Mouse (Mus musculus) lung, embryonic 14.5 days (tissue): ENCODE data around the gene Cpsf2. TPM values are rescaled to one million over a fixed set of nuclear protein-coding genes. Genes with fewer than 3 reads are reported as not detected.

ENCODE experiments used
- ATAC-seq: fragments of 200-750 bp; cut with Nextera tagmentation; 2 replicates; pipeline ENCODE4 v1.8.0; 2017; ENCODE audit warnings: mild to moderate bottlenecking, moderate TSS enrichment, moderate library complexity; ENCODE audit not compliant: insufficient read depth
- DNase-seq: peaks from one replicate; pipeline ENCODE4 v3.0.0-alpha.2; 2015
- H3K27ac ChIP-seq: fragments of 300-500 bp; sonication (generic); 2 replicates; pipeline ENCODE4 v1.5.1; 2014; ENCODE audit warnings: low read depth, mild to moderate bottlenecking, moderate library complexity
- H3K27me3 ChIP-seq: fragments of 300-500 bp; sonication (generic); 2 replicates; pipeline ENCODE4 v1.6.1; 2014; ENCODE audit warnings: low read length, control low read depth; ENCODE audit not compliant: insufficient read depth
- H3K36me3 ChIP-seq: fragments of 300-500 bp; sonication (generic); 2 replicates; pipeline ENCODE4 v1.6.1; 2014; ENCODE audit warnings: control low read depth; ENCODE audit not compliant: insufficient read depth
- H3K4me1 ChIP-seq: fragments of 300-500 bp; sonication (generic); 2 replicates; pipeline ENCODE4 v1.6.1; 2014; ENCODE audit warnings: antibody characterized with exemption, control low read depth; ENCODE audit not compliant: insufficient read depth
- H3K4me2 ChIP-seq: fragments of 300-500 bp; sonication (generic); 2 replicates; pipeline ENCODE4 v1.6.1; 2014; ENCODE audit warnings: mild to moderate bottlenecking
- H3K4me3 ChIP-seq: fragments of 300-500 bp; sonication (generic); 2 replicates; pipeline ENCODE4 v1.5.1; 2014; ENCODE audit warnings: low read depth, low read length
- H3K9ac ChIP-seq: fragments of 300-500 bp; sonication (generic); 2 replicates; pipeline ENCODE4 v1.6.1; 2014
- H3K9me3 ChIP-seq: fragments of 300-500 bp; sonication (generic); 2 replicates; pipeline ENCODE4 v1.6.1; 2016; ENCODE audit warnings: low read depth, low read length, control low read depth
- CTCF ChIP-seq: IDR thresholded peaks from 2 replicates; pipeline ENCODE4 v1.5.1; 2016; ENCODE audit warnings: antibody characterized with exemption, low read depth
- WGBS: fragments of 180-500 bp; shearing (Covaris S2); extraction: QIAGEN DNeasy Blood & Tissue Kit; methylation state at CpG from one replicate; pipeline ENCODE4 v1.1.7; 2014; 5-methylcytosine and 5-hydroxymethylcytosine counted together
- polyA plus RNA-seq: library from polyadenylated mRNA; unstranded; fragments of >200 nt; fragmentation: Nextera tagmentation; extraction: Ambion mirVana; gene quantifications from 2 replicates; pipeline ENCODE4 v1.2.1, GENCODE M21; 2014

Cpsf2 gene
- polyA plus RNA-seq, 1 experiment from 2014 or later, result 35.8 TPM

- H3K27ac ChIP-seq, result no peak overlapping the region
- H3K9me3 ChIP-seq, result no peaks in the 10 kb centered on the region
- no peaks in the 10 kb centered on the region for H3K4me1 ChIP-seq
- H3K4me3 ChIP-seq, result no peak overlapping the region
- H3K27me3 ChIP-seq, result no peaks in the 10 kb centered on the region
- no peak for DNase-seq
- no peak overlapping the region for H3K4me2 ChIP-seq
- ATAC-seq, result no peak
- WGBS, result 42% methylated on average over 4 of the region's 4 CpGs
- no peaks in the 10 kb centered on the region for H3K36me3 ChIP-seq
- H3K9ac ChIP-seq, result no peak overlapping the region
- peak; percentile 27; the same call in 1 of the 2 replicates for TF ChIP-seq CTCF
These were observed 54.2 kb downstream of the Cpsf2 start for GRCm38 (mm10) chr12:102029892-102030446.

GRCm38 (mm10) chr12:102034934-102035333 lies 59.1 kb downstream of the Cpsf2 start:
- H3K4me1 ChIP-seq, result no peaks in the 10 kb centered on the region
- WGBS, result 82% methylated on average over 4 of the region's 4 CpGs
- no peak overlapping the region for H3K4me2 ChIP-seq
- DNase-seq, result no peak
- H3K36me3 ChIP-seq, result no peaks in the 10 kb centered on the region
- H3K4me3 ChIP-seq, result no peak overlapping the region
- H3K27me3 ChIP-seq, result no peaks in the 10 kb centered on the region
- no peak overlapping the region for H3K27ac ChIP-seq
- ATAC-seq, result no peak
- H3K9ac ChIP-seq, result no peak overlapping the region
- no peaks in the 10 kb centered on the region for H3K9me3 ChIP-seq
- TF ChIP-seq CTCF, result no peak

DNA sequence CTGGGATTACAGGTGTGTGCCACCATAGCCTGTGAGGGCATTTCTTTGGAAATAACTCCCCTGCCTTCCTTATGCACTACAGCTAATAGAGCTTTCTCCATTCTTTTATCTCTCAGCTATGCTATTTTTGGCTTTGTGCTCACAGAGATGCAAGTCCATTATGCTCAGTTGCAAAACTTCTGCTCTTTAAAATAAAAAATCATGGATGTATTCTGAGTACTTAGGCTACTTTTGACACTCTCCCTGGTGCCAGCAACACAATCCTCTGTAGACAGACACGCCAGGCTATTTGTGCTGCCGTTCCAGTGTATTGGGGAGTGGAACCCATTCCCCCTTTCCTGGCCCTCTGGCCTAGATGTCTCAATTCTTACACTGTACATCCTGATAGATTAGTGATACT lies 64.1 kb downstream of the Cpsf2 start:
- H3K9ac ChIP-seq, result no peak overlapping the region
- H3K4me1 ChIP-seq, result no peaks in the 10 kb centered on the region
- DNase-seq, result no peak
- no peaks in the 10 kb centered on the region for H3K36me3 ChIP-seq
- no peaks in the 10 kb centered on the region for H3K9me3 ChIP-seq
- H3K4me3 ChIP-seq, result no peak overlapping the region
- H3K4me2 ChIP-seq, result no peak overlapping the region
- ATAC-seq, result no peak
- WGBS, result 79% methylated on average over 2 of the region's 2 CpGs
- H3K27ac ChIP-seq, result no peak overlapping the region
- no peaks in the 10 kb centered on the region for H3K27me3 ChIP-seq
- TF ChIP-seq CTCF, result no peak

DNA sequence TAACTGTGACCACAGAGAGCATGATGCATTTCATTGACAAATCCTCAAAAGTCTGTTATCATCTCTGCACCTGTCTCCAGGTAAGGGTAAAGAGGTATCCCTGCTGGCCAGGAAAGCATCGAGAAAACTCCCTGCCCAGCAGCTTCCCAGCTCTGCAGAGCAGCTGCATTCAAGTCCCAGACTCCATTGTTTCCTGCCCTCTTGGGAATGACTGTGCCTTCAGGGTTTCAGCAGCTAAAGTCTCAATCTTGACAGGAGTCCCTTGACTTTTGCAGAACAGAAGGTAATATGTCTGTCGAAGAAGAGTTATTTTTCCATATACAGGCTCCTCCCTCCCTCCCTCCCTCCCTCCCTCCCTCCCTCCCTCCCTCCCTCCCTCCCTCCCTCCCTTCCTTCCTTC lies 65.9 kb downstream of the Cpsf2 start:
- Histone ChIP-seq H3K4me1 (no peaks in the 10 kb centered on the region), H3K27ac (no peak overlapping the region), H3K27me3 (no peaks in the 10 kb centered on the region), H3K9ac (no peak overlapping the region), H3K4me3 (no peak overlapping the region), H3K4me2 (no peak overlapping the region), H3K9me3 (no peaks in the 10 kb centered on the region), H3K36me3 (no peaks in the 10 kb centered on the region)
- 26% methylated on average over 2 of the region's 2 CpGs for WGBS
- no peak for DNase-seq
- TF ChIP-seq CTCF, result no peak
- no peak for ATAC-seq

- H3K4me3 ChIP-seq, result no peak overlapping the region
- H3K9ac ChIP-seq, result no peak overlapping the region
- TF ChIP-seq CTCF, result no peak
- no peak overlapping the region for H3K4me2 ChIP-seq
- WGBS, result 38% methylated on average over 7 of the region's 7 CpGs
- H3K4me1 ChIP-seq, result no peaks in the 10 kb centered on the region
- H3K27ac ChIP-seq, result no peak overlapping the region
- no peak for ATAC-seq
- no peaks in the 10 kb centered on the region for H3K9me3 ChIP-seq
- peak; percentile 26 for DNase-seq
- no peaks in the 10 kb centered on the region for H3K27me3 ChIP-seq
- H3K36me3 ChIP-seq, result no peaks in the 10 kb centered on the region
These were observed 66.5 kb downstream of the Cpsf2 start for GRCm38 (mm10) chr12:102042247-102042646.

- Histone ChIP-seq H3K27me3 (no peaks in the 10 kb centered on the region), H3K27ac (no peak overlapping the region), H3K9me3 (no peaks in the 10 kb centered on the region), H3K36me3 (no peaks in the 10 kb centered on the region), H3K4me3 (no peak overlapping the region), H3K9ac (no peak overlapping the region), H3K4me2 (no peak overlapping the region), H3K4me1 (no peaks in the 10 kb centered on the region)
- whole genome bisulfite sequencing, result 59% methylated on average over 5 of the region's 5 CpGs
- TF ChIP-seq CTCF, result no peak
- peak; percentile 21; the same call in 1 of the 2 replicates for ATAC-seq
- no peak for DNase-seq
These were observed 68.1 kb downstream of the Cpsf2 start for GRCm38 (mm10) chr12:102043840-102044239.

GRCm38 (mm10) chr12:102054155-102054554 lies 78.4 kb downstream of the Cpsf2 start:
- peak; percentile 22; the same call in 1 of the 2 replicates for TF ChIP-seq CTCF
- no peaks in the 10 kb centered on the region for H3K4me1 ChIP-seq
- WGBS, result 86% methylated on average over 4 of the region's 4 CpGs
- no peak overlapping the region for H3K27ac ChIP-seq
- ATAC-seq (no peak), DNase-seq (no peak)
- no peak overlapping the region for H3K9ac ChIP-seq
- H3K4me2 ChIP-seq, result no peak overlapping the region
- no peaks in the 10 kb centered on the region for H3K9me3 ChIP-seq
- no peak overlapping the region for H3K4me3 ChIP-seq
- no peaks in the 10 kb centered on the region for H3K27me3 ChIP-seq
- H3K36me3 ChIP-seq, result no peaks in the 10 kb centered on the region
